Mouse (Mus musculus): Measurements from ENCODE around the gene Lnx1. TPM values are rescaled to one million over a fixed set of nuclear protein-coding genes. Genes with fewer than 3 reads are reported as not detected.

The Lnx1 gene
- polyA plus RNA-seq, 1 experiment from 2014 or later, result 0.34 TPM

DNA sequence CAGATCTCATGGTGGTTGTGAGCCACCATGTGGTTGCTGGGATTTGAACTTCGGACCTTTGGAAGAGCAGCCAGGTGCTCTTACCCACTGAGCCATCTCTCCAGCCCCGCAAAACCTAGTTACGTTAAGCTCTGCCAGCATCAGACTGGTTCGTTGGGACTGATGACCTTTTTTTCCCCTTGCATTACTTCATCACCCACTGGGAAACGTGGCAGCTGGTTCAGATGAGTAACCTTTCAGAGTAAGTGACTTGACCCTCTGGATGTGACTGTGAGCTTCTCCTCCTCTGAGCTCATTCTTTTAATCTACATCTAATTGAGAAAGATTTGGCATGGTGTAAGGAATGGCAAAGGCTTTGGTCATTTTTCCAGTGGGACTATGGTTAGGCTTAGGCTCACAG is 102.7 kb downstream of the Lnx1 start:
- H3K4me2 ChIP-seq (replicated peaks; ENCODE audit: low read depth, low read length), result no peak overlapping the region
- H3K9ac ChIP-seq (ENCODE audit: low read depth, low read length), result no peak overlapping the region
- H3K27me3 ChIP-seq (ENCODE audit: control insufficient read depth, insufficient read depth, low read length), result no peaks in the 10 kb centered on the region
- H3K9me3 ChIP-seq (ENCODE audit: control insufficient read depth, low read length), result no peaks in the 10 kb centered on the region
- no peaks in the 10 kb centered on the region; the same call in 1 of the 2 replicates for H3K36me3 ChIP-seq (ENCODE audit: control insufficient read depth, insufficient read depth, low read length)
- H3K4me1 ChIP-seq (replicated peaks; ENCODE audit: control insufficient read depth, insufficient read depth, low read length), result no peaks in the 10 kb centered on the region
- no peak for ATAC-seq (ENCODE audit: low FRiP score)
- DNase-seq (ENCODE audit: low spot score), result no peak
- WGBS, result 77% methylated on average over 5 of the region's 5 CpGs
- no peak overlapping the region for H3K4me3 ChIP-seq (ENCODE audit: low read depth, low read length)
- no peak overlapping the region for H3K27ac ChIP-seq (ENCODE audit: low read depth, low read length)

DNA sequence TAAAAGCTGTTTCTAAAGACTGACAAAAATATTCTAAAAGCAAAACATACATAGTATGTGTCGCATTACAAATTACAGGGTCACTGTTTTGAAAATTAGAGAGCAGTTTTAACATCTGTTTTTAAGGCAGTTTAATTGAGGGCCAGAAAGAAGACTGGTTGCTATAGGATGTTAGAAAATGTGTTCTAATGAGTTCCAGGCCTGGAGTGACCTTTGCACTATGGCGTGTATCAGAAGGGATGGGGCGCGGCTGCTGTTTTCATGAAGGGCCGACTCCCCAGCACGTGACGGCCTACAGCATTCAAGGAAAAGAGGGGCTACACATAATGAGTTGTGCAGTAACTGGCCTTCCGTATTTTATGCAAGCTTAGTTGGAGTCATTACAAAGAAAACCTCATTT is 109.6 kb downstream of the Lnx1 start:
- Histone ChIP-seq H3K27me3 (ENCODE audit: control insufficient read depth, insufficient read depth, low read length) (no peaks in the 10 kb centered on the region), H3K27ac (ENCODE audit: low read depth, low read length) (no peak overlapping the region), H3K4me3 (ENCODE audit: low read depth, low read length) (no peak overlapping the region), H3K4me1 (replicated peaks; ENCODE audit: control insufficient read depth, insufficient read depth, low read length) (no peaks in the 10 kb centered on the region), H3K9me3 (ENCODE audit: control insufficient read depth, low read length) (no peaks in the 10 kb centered on the region), H3K36me3 (ENCODE audit: control insufficient read depth, insufficient read depth, low read length) (0 out of 2 replicates have a peak, but pooled peaks cover 2% of the 10 kb centered on the region), H3K4me2 (replicated peaks; ENCODE audit: low read depth, low read length) (no peak overlapping the region), H3K9ac (ENCODE audit: low read depth, low read length) (no peak overlapping the region)
- ATAC-seq (ENCODE audit: low FRiP score) (no peak), DNase-seq (ENCODE audit: low spot score) (no peak)
- WGBS, result 57% methylated on average over 8 of the region's 8 CpGs

DNA sequence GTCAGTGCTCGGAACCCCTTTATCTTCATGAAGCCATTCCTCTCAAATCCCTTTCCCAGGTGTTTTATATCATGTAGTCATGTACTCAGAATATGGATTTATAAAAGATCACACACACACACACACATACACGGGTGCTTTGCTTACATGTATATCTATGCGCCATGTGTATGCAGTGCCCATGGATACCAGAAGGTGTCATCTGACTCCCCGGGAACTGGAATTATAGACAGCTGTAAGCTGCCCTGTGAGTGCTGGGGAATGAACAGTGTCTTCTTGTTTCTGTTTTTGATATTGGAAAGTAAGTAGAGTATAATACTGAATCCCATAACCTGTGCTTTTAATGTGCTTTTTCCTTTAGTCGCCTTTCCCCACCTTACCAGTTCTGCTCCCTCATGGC is 111.3 kb downstream of the Lnx1 start:
- Histone ChIP-seq H3K9me3 (ENCODE audit: control insufficient read depth, low read length) (no peaks in the 10 kb centered on the region), H3K4me2 (replicated peaks; ENCODE audit: low read depth, low read length) (no peak overlapping the region), H3K27ac (ENCODE audit: low read depth, low read length) (no peak overlapping the region), H3K9ac (ENCODE audit: low read depth, low read length) (no peak overlapping the region), H3K27me3 (ENCODE audit: control insufficient read depth, insufficient read depth, low read length) (no peaks in the 10 kb centered on the region), H3K4me1 (replicated peaks; ENCODE audit: control insufficient read depth, insufficient read depth, low read length) (no peaks in the 10 kb centered on the region), H3K4me3 (ENCODE audit: low read depth, low read length) (no peak overlapping the region), H3K36me3 (ENCODE audit: control insufficient read depth, insufficient read depth, low read length) (0 out of 2 replicates have a peak, but pooled peaks cover 2% of the 10 kb centered on the region)
- 95% methylated on average over 5 of the region's 5 CpGs for WGBS
- ATAC-seq (ENCODE audit: low FRiP score), result no peak
- peak; percentile 15 for DNase-seq (ENCODE audit: low spot score)

- H3K4me3 ChIP-seq (ENCODE audit: low read depth, low read length), result no peak overlapping the region
- no peak overlapping the region for H3K27ac ChIP-seq (ENCODE audit: low read depth, low read length)
- ATAC-seq (ENCODE audit: low FRiP score) (no peak), DNase-seq (ENCODE audit: low spot score) (no peak)
- no peak overlapping the region for H3K9ac ChIP-seq (ENCODE audit: low read depth, low read length)
- 0 out of 2 replicates have a peak, but pooled peaks cover 2% of the 10 kb centered on the region for H3K36me3 ChIP-seq (ENCODE audit: control insufficient read depth, insufficient read depth, low read length)
- no peaks in the 10 kb centered on the region for H3K4me1 ChIP-seq (replicated peaks; ENCODE audit: control insufficient read depth, insufficient read depth, low read length)
- H3K4me2 ChIP-seq (replicated peaks; ENCODE audit: low read depth, low read length), result no peak overlapping the region
- WGBS, result 93% methylated on average over 7 of the region's 7 CpGs
- H3K27me3 ChIP-seq (ENCODE audit: control insufficient read depth, insufficient read depth, low read length), result no peaks in the 10 kb centered on the region
- H3K9me3 ChIP-seq (ENCODE audit: control insufficient read depth, low read length), result no peaks in the 10 kb centered on the region
Observed at GRCm38 (mm10) chr5:74589133-74589532, 113.6 kb downstream of the Lnx1 start.

DNA sequence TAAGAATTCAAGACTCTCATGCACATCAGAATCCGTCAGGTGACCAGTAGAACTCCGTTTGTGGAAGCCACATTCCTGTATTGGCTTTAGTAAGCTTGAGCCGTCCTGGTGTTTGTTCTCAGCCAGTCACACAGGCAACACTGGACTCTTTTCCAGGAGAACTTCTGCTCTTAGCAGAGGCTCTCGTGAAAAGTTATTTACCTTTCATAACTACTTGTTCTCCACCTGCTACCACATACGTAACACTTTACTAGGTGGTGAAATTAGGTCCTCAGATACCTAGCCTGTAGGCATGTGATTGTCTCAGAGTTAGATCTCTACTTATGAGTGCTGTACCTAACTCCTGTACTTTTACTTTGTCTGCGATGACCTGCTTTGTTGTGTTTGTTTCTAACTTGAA is 130.9 kb downstream of the Lnx1 start:
- H3K36me3 ChIP-seq (ENCODE audit: control insufficient read depth, insufficient read depth, low read length), result 0 out of 2 replicates have a peak, but pooled peaks cover 3% of the 10 kb centered on the region
- H3K4me3 ChIP-seq (ENCODE audit: low read depth, low read length), result no peak overlapping the region
- 91% methylated on average over 6 of the region's 6 CpGs for WGBS
- H3K9me3 ChIP-seq (ENCODE audit: control insufficient read depth, low read length), result no peaks in the 10 kb centered on the region
- no peak overlapping the region for H3K9ac ChIP-seq (ENCODE audit: low read depth, low read length)
- no peaks in the 10 kb centered on the region for H3K27me3 ChIP-seq (ENCODE audit: control insufficient read depth, insufficient read depth, low read length)
- no peak overlapping the region for H3K4me2 ChIP-seq (replicated peaks; ENCODE audit: low read depth, low read length)
- ATAC-seq (ENCODE audit: low FRiP score), result no peak
- no peaks in the 10 kb centered on the region for H3K4me1 ChIP-seq (replicated peaks; ENCODE audit: control insufficient read depth, insufficient read depth, low read length)
- H3K27ac ChIP-seq (ENCODE audit: low read depth, low read length), result no peak overlapping the region
- DNase-seq (ENCODE audit: low spot score), result no peak

DNA sequence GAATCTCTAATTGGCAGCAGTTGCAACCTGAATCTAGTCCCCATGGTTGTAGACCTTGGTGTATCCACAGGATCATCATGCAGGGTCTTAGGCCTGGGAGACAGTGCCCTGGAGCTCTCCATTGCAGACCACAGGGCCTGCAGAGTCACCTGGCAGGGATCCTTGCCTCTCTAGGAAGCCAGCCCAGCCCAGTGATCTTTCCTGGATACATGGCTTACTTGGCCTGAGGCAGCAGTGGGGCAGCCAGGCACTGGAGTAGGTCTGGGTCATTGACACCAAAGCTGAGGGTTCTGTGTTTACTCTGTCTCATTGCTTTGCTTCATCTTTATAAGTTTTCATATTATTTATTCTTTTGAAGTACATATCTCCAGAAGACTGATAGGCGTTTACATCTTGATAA is 141.6 kb downstream of the Lnx1 start:
- 93% methylated on average over 1 of the region's 1 CpGs for WGBS
- Histone ChIP-seq H3K27me3 (ENCODE audit: control insufficient read depth, insufficient read depth, low read length) (no peaks in the 10 kb centered on the region), H3K4me3 (ENCODE audit: low read depth, low read length) (no peak overlapping the region), H3K4me2 (replicated peaks; ENCODE audit: low read depth, low read length) (no peak overlapping the region), H3K27ac (ENCODE audit: low read depth, low read length) (no peak overlapping the region), H3K9me3 (ENCODE audit: control insufficient read depth, low read length) (no peaks in the 10 kb centered on the region), H3K36me3 (ENCODE audit: control insufficient read depth, insufficient read depth, low read length) (0 out of 2 replicates have a peak, but pooled peaks cover 5% of the 10 kb centered on the region), H3K4me1 (replicated peaks; ENCODE audit: control insufficient read depth, insufficient read depth, low read length) (no peaks in the 10 kb centered on the region), H3K9ac (ENCODE audit: low read depth, low read length) (no peak overlapping the region)
- no peak for DNase-seq (ENCODE audit: low spot score)
- no peak for ATAC-seq (ENCODE audit: low FRiP score)

DNA sequence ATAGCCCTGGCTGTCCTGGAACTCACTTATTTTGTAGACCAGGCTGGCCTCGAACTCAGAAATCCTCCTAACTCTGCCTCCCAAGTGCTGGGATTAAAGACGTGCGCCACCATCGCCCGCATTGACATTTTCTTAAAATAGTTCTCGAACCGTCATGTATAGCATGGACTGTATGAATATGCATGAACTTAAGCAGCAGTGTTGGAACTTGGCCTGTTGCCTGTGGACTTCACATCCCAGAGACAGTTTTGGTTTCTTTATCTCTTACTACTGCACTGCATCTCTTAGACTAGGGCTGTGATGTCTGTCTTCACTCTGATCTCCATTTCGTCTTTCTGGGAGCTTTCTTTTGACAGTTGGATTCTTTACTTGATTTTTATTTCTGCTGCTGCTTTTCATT is 153.1 kb downstream of the Lnx1 start:
- peaks cover 2% of the 10 kb centered on the region; the same call in 1 of the 2 replicates for H3K36me3 ChIP-seq (ENCODE audit: control insufficient read depth, insufficient read depth, low read length)
- ATAC-seq (ENCODE audit: low FRiP score), result no peak
- no peak for DNase-seq (ENCODE audit: low spot score)

GRCm38 (mm10) chr5:74545606-74546005 is 157.1 kb downstream of the Lnx1 start:
- H3K4me2 ChIP-seq (replicated peaks; ENCODE audit: low read depth, low read length), result no peak overlapping the region
- peaks cover 2% of the 10 kb centered on the region; the same call in 1 of the 2 replicates for H3K36me3 ChIP-seq (ENCODE audit: control insufficient read depth, insufficient read depth, low read length)
- ATAC-seq (ENCODE audit: low FRiP score), result no peak
- H3K4me3 ChIP-seq (ENCODE audit: low read depth, low read length), result no peak overlapping the region
- no peaks in the 10 kb centered on the region for H3K27me3 ChIP-seq (ENCODE audit: control insufficient read depth, insufficient read depth, low read length)
- no peak overlapping the region for H3K27ac ChIP-seq (ENCODE audit: low read depth, low read length)
- DNase-seq (ENCODE audit: low spot score), result no peak
- no peaks in the 10 kb centered on the region for H3K4me1 ChIP-seq (replicated peaks; ENCODE audit: control insufficient read depth, insufficient read depth, low read length)
- no peaks in the 10 kb centered on the region for H3K9me3 ChIP-seq (ENCODE audit: control insufficient read depth, low read length)
- 92% methylated on average over 4 of the region's 4 CpGs for WGBS
- H3K9ac ChIP-seq (ENCODE audit: low read depth, low read length), result no peak overlapping the region

More for the DNA sequence above, 153.1 kb downstream of the Lnx1 start:
- WGBS, result 91% methylated on average over 8 of the region's 8 CpGs
- H3K4me3 ChIP-seq (ENCODE audit: low read depth, low read length), result no peak overlapping the region
- no peaks in the 10 kb centered on the region for H3K9me3 ChIP-seq (ENCODE audit: control insufficient read depth, low read length)
- H3K27me3 ChIP-seq (ENCODE audit: control insufficient read depth, insufficient read depth, low read length), result no peaks in the 10 kb centered on the region
- H3K27ac ChIP-seq (ENCODE audit: low read depth, low read length), result no peak overlapping the region
- no peaks in the 10 kb centered on the region for H3K4me1 ChIP-seq (replicated peaks; ENCODE audit: control insufficient read depth, insufficient read depth, low read length)
- no peak overlapping the region for H3K4me2 ChIP-seq (replicated peaks; ENCODE audit: low read depth, low read length)
- no peak overlapping the region for H3K9ac ChIP-seq (ENCODE audit: low read depth, low read length)
